Mouse (Mus musculus) stomach, embryonic 15.5 days (tissue): Measurements from ENCODE around the gene Atp6v1g3. TPM values are rescaled to one million over a fixed set of nuclear protein-coding genes. Genes with fewer than 3 reads are reported as not detected.
A peak's percentile ranks its signal among the peaks of the same experiment; 100 is the strongest.

ENCODE experiments used
- ATAC-seq: fragments of 200-750 bp; cut with Nextera tagmentation; 2 replicates; pipeline ENCODE4 v1.8.0; 2017; ENCODE audit warnings: low read depth, moderate number of reproducible peaks, moderate TSS enrichment; ENCODE audit not compliant: insufficient read depth, low FRiP score
- H3K27ac ChIP-seq: fragments of 300-500 bp; sonication (generic); 2 replicates; pipeline ENCODE4 v1.5.1; 2015; ENCODE audit warnings: mild to moderate bottlenecking, inconsistent platforms
- H3K27me3 ChIP-seq: fragments of 300-500 bp; sonication (generic); replicated peaks from 2 replicates; pipeline ENCODE4 v1.6.1; 2015; ENCODE audit warnings: inconsistent platforms
- H3K36me3 ChIP-seq: fragments of 300-500 bp; sonication (generic); 2 replicates; pipeline ENCODE4 v1.6.1; 2015; ENCODE audit warnings: inconsistent platforms
- H3K4me1 ChIP-seq: fragments of 300-500 bp; sonication (generic); 2 replicates; pipeline ENCODE4 v1.6.1; 2015; ENCODE audit warnings: inconsistent platforms
- H3K4me2 ChIP-seq: fragments of 300-500 bp; sonication (generic); 2 replicates; pipeline ENCODE4 v1.6.1; 2015; ENCODE audit warnings: mild to moderate bottlenecking, inconsistent platforms
- H3K4me3 ChIP-seq: fragments of 300-500 bp; sonication (generic); replicated peaks from 2 replicates; pipeline ENCODE4 v1.5.1; 2015; ENCODE audit warnings: inconsistent platforms
- H3K9ac ChIP-seq: fragments of 300-500 bp; sonication (generic); 2 replicates; pipeline ENCODE4 v1.6.1; 2015; ENCODE audit warnings: inconsistent platforms
- H3K9me3 ChIP-seq: fragments of 300-500 bp; sonication (generic); 2 replicates; pipeline ENCODE4 v1.6.1; 2016; ENCODE audit warnings: inconsistent platforms
- WGBS: fragments of 180-500 bp; shearing (Covaris S2); methylation state at CpG from one replicate; pipeline ENCODE4 v1.1.7; 2015; 5-methylcytosine and 5-hydroxymethylcytosine counted together
- polyA plus RNA-seq: library from polyadenylated mRNA; unstranded; fragments of >200 nt; fragmentation: Nextera tagmentation; extraction: Ambion mirVana; gene quantifications from 2 replicates; pipeline ENCODE4 v1.2.1, GENCODE M21; 2015

Atp6v1g3 gene
- polyA plus RNA-seq, 1 experiment from 2014 or later, result not detected

GRCm38 (mm10) chr1:138294487-138294886 is 20.9 kb downstream of the Atp6v1g3 start:
- H3K36me3 ChIP-seq, result no peaks in the 10 kb centered on the region
- H3K27ac ChIP-seq, result no peak overlapping the region
- WGBS, result 85% methylated on average over 5 of the region's 5 CpGs
- no peak overlapping the region for H3K9ac ChIP-seq
- no peaks in the 10 kb centered on the region for H3K9me3 ChIP-seq
- no peak for ATAC-seq
- H3K4me3 ChIP-seq, result no peak overlapping the region
- H3K4me1 ChIP-seq, result no peaks in the 10 kb centered on the region
- H3K4me2 ChIP-seq, result no peak overlapping the region
- no peaks in the 10 kb centered on the region for H3K27me3 ChIP-seq

GRCm38 (mm10) chr1:138298156-138298555 is 24.6 kb downstream of the Atp6v1g3 start:
- H3K27ac ChIP-seq, result no peak overlapping the region
- 40% methylated on average over 2 of the region's 2 CpGs for WGBS
- H3K27me3 ChIP-seq, result no peaks in the 10 kb centered on the region
- H3K9ac ChIP-seq, result no peak overlapping the region
- H3K4me1 ChIP-seq, result no peaks in the 10 kb centered on the region
- no peak for ATAC-seq
- no peak overlapping the region for H3K4me3 ChIP-seq
- H3K9me3 ChIP-seq, result no peaks in the 10 kb centered on the region
- H3K4me2 ChIP-seq, result no peak overlapping the region
- H3K36me3 ChIP-seq, result no peaks in the 10 kb centered on the region

- no peaks in the 10 kb centered on the region for H3K36me3 ChIP-seq
- H3K27ac ChIP-seq, result no peak overlapping the region
- ATAC-seq, result no peak
- H3K9me3 ChIP-seq, result no peaks in the 10 kb centered on the region
- WGBS, result 46% methylated on average over 4 of the region's 4 CpGs
- H3K4me3 ChIP-seq, result no peak overlapping the region
- no peaks in the 10 kb centered on the region for H3K27me3 ChIP-seq
- no peak overlapping the region for H3K4me2 ChIP-seq
- H3K9ac ChIP-seq, result no peak overlapping the region
- no peaks in the 10 kb centered on the region for H3K4me1 ChIP-seq
Measured at GRCm38 (mm10) chr1:138299576-138299975, 26.0 kb downstream of the Atp6v1g3 start.

- Histone ChIP-seq H3K9me3 (no peaks in the 10 kb centered on the region), H3K27ac (no peak overlapping the region), H3K27me3 (no peaks in the 10 kb centered on the region), H3K4me2 (no peak overlapping the region), H3K4me1 (no peaks in the 10 kb centered on the region), H3K4me3 (no peak overlapping the region), H3K9ac (no peak overlapping the region), H3K36me3 (no peaks in the 10 kb centered on the region)
- 73% methylated on average over 5 of the region's 5 CpGs for WGBS
- ATAC-seq, result no peak
Measured at GRCm38 (mm10) chr1:138301920-138302319, 28.4 kb downstream of the Atp6v1g3 start.

- Histone ChIP-seq H3K27ac (no peak overlapping the region), H3K9ac (no peak overlapping the region), H3K4me2 (no peak overlapping the region), H3K9me3 (no peaks in the 10 kb centered on the region), H3K4me3 (no peak overlapping the region), H3K27me3 (no peaks in the 10 kb centered on the region), H3K4me1 (no peaks in the 10 kb centered on the region), H3K36me3 (no peaks in the 10 kb centered on the region)
- no peak for ATAC-seq
- WGBS, result 92% methylated on average over 2 of the region's 2 CpGs
Measured at GRCm38 (mm10) chr1:138302756-138303155, 29.2 kb downstream of the Atp6v1g3 start.

- H3K9ac ChIP-seq, result no peak overlapping the region
- 77% methylated on average over 1 of the region's 1 CpGs for WGBS
- no peak overlapping the region for H3K27ac ChIP-seq
- no peaks in the 10 kb centered on the region for H3K27me3 ChIP-seq
- H3K36me3 ChIP-seq, result no peaks in the 10 kb centered on the region
- no peak overlapping the region for H3K4me2 ChIP-seq
- no peaks in the 10 kb centered on the region for H3K4me1 ChIP-seq
- H3K9me3 ChIP-seq, result no peaks in the 10 kb centered on the region
- ATAC-seq, result no peak
- no peak overlapping the region for H3K4me3 ChIP-seq
Measured at GRCm38 (mm10) chr1:138303296-138303695, 29.8 kb downstream of the Atp6v1g3 start.

- WGBS, result 57% methylated on average over 8 of the region's 8 CpGs
- ATAC-seq, result no peak
- H3K4me1 ChIP-seq, result no peaks in the 10 kb centered on the region
Measured at GRCm38 (mm10) chr1:138304141-138304915, 30.8 kb downstream of the Atp6v1g3 start.

GRCm38 (mm10) chr1:138322657-138323056 is 49.1 kb downstream of the Atp6v1g3 start:
- H3K4me2 ChIP-seq, result no peak overlapping the region
- no peaks in the 10 kb centered on the region for H3K9me3 ChIP-seq
- no peaks in the 10 kb centered on the region; the same call in 1 of the 2 replicates for H3K4me1 ChIP-seq
- H3K9ac ChIP-seq, result no peak overlapping the region
- H3K27ac ChIP-seq, result no peak overlapping the region
- H3K4me3 ChIP-seq, result no peak overlapping the region
- H3K36me3 ChIP-seq, result no peaks in the 10 kb centered on the region
- WGBS, result 33% methylated on average over 3 of the region's 3 CpGs
- ATAC-seq, result no peak
- no peaks in the 10 kb centered on the region for H3K27me3 ChIP-seq

More at GRCm38 (mm10) chr1:138304141-138304915, 30.8 kb downstream of the Atp6v1g3 start:
- H3K36me3 ChIP-seq, result no peaks in the 10 kb centered on the region
- no peak overlapping the region for H3K9ac ChIP-seq
- no peak overlapping the region for H3K4me2 ChIP-seq
- H3K9me3 ChIP-seq, result no peaks in the 10 kb centered on the region
- no peaks in the 10 kb centered on the region for H3K27me3 ChIP-seq
- no peak overlapping the region for H3K4me3 ChIP-seq
- no peak overlapping the region for H3K27ac ChIP-seq

GRCm38 (mm10) chr1:138323076-138323630 is 49.6 kb downstream of the Atp6v1g3 start:
- no peaks in the 10 kb centered on the region for H3K36me3 ChIP-seq
- H3K9ac ChIP-seq, result no peak overlapping the region
- no peak for ATAC-seq
- no peak overlapping the region for H3K27ac ChIP-seq
- H3K9me3 ChIP-seq, result no peaks in the 10 kb centered on the region
- WGBS, result 77% methylated on average over 4 of the region's 4 CpGs
- no peak overlapping the region for H3K4me3 ChIP-seq
- no peak overlapping the region for H3K4me2 ChIP-seq
- no peaks in the 10 kb centered on the region; the same call in 1 of the 2 replicates for H3K4me1 ChIP-seq
- no peaks in the 10 kb centered on the region for H3K27me3 ChIP-seq

GRCm38 (mm10) chr1:138326091-138326490 is 52.6 kb downstream of the Atp6v1g3 start:
- H3K27me3 ChIP-seq, result no peaks in the 10 kb centered on the region
- H3K4me1 ChIP-seq, result no peaks in the 10 kb centered on the region; the same call in 1 of the 2 replicates
- H3K9ac ChIP-seq, result no peak overlapping the region
- H3K27ac ChIP-seq, result no peak overlapping the region
- ATAC-seq, result no peak
- H3K4me3 ChIP-seq, result no peak overlapping the region
- no peaks in the 10 kb centered on the region for H3K36me3 ChIP-seq
- no peak overlapping the region for H3K4me2 ChIP-seq
- 38% methylated on average over 4 of the region's 4 CpGs for WGBS
- H3K9me3 ChIP-seq, result no peaks in the 10 kb centered on the region

GRCm38 (mm10) chr1:138326566-138326965 is 53.0 kb downstream of the Atp6v1g3 start:
- Histone ChIP-seq H3K4me1 (no peaks in the 10 kb centered on the region; the same call in 1 of the 2 replicates), H3K9ac (no peak overlapping the region), H3K36me3 (no peaks in the 10 kb centered on the region), H3K27me3 (no peaks in the 10 kb centered on the region), H3K4me2 (no peak overlapping the region), H3K9me3 (no peaks in the 10 kb centered on the region), H3K4me3 (no peak overlapping the region), H3K27ac (no peak overlapping the region)
- 45% methylated on average over 2 of the region's 2 CpGs for WGBS
- no peak for ATAC-seq

GRCm38 (mm10) chr1:138327466-138328245 is 54.1 kb downstream of the Atp6v1g3 start:
- no peak overlapping the region for H3K4me3 ChIP-seq
- no peak for ATAC-seq
- H3K27ac ChIP-seq, result no peak overlapping the region
- no peaks in the 10 kb centered on the region for H3K9me3 ChIP-seq
- H3K4me1 ChIP-seq, result no peaks in the 10 kb centered on the region; the same call in 1 of the 2 replicates
- WGBS, result 71% methylated on average over 18 of the region's 18 CpGs
- H3K36me3 ChIP-seq, result no peaks in the 10 kb centered on the region
- H3K27me3 ChIP-seq, result no peaks in the 10 kb centered on the region
- 0 out of 2 replicates have a peak overlapping the region, but pooled peaks have one; percentile 5 for H3K4me2 ChIP-seq
- no peak overlapping the region for H3K9ac ChIP-seq
